Mouse (Mus musculus) heart, embryonic 15.5 days (tissue): Measurements from ENCODE around the gene Atp8a2. TPM values are rescaled to one million over a fixed set of nuclear protein-coding genes. Genes with fewer than 3 reads are reported as not detected.
A peak's percentile ranks its signal among the peaks of the same experiment; 100 is the strongest.

ENCODE experiments used
- ATAC-seq: fragments of 200-750 bp; cut with Nextera tagmentation; replicated peaks from 2 replicates; pipeline ENCODE4 v1.8.0; 2017; ENCODE audit warnings: low read depth, moderate TSS enrichment; ENCODE audit not compliant: insufficient number of reproducible peaks, insufficient read depth, low FRiP score
- H3K27ac ChIP-seq: fragments of 300-500 bp; sonication (generic); 2 replicates; pipeline ENCODE4 v1.5.1; 2015; ENCODE audit warnings: mild to moderate bottlenecking, inconsistent platforms
- H3K27me3 ChIP-seq: fragments of 300-500 bp; sonication (generic); 2 replicates; pipeline ENCODE4 v1.6.1; 2015; ENCODE audit warnings: inconsistent platforms
- H3K36me3 ChIP-seq: fragments of 300-500 bp; sonication (generic); 2 replicates; pipeline ENCODE4 v1.6.1; 2015; ENCODE audit warnings: mild to moderate bottlenecking, inconsistent platforms
- H3K4me1 ChIP-seq: fragments of 300-500 bp; sonication (generic); replicated peaks from 2 replicates; pipeline ENCODE4 v1.6.1; 2015; ENCODE audit warnings: inconsistent platforms
- H3K4me2 ChIP-seq: fragments of 300-500 bp; sonication (generic); 2 replicates; pipeline ENCODE4 v1.6.1; 2015; ENCODE audit warnings: inconsistent platforms, mild to moderate bottlenecking, moderate library complexity
- H3K4me3 ChIP-seq: fragments of 300-500 bp; sonication (generic); 2 replicates; pipeline ENCODE4 v1.5.1; 2015; ENCODE audit warnings: mild to moderate bottlenecking, inconsistent platforms
- H3K9ac ChIP-seq: fragments of 300-500 bp; sonication (generic); 2 replicates; pipeline ENCODE4 v1.6.1; 2015; ENCODE audit warnings: mild to moderate bottlenecking, inconsistent platforms
- H3K9me3 ChIP-seq: fragments of 300-500 bp; sonication (generic); replicated peaks from 2 replicates; pipeline ENCODE4 v1.6.1; 2016; ENCODE audit warnings: inconsistent platforms
- WGBS: fragments of 180-500 bp; shearing (Covaris S2); methylation state at CpG from one replicate; pipeline ENCODE4 v1.1.7; 2015; ENCODE audit warnings: mixed read lengths; 5-methylcytosine and 5-hydroxymethylcytosine counted together
- polyA plus RNA-seq: library from polyadenylated mRNA; unstranded; fragments of >200 nt; fragmentation: Nextera tagmentation; extraction: Ambion mirVana; gene quantifications from 2 replicates; pipeline ENCODE4 v1.2.1, GENCODE M21; 2015

The Atp8a2 gene
- polyA plus RNA-seq, 1 experiment from 2014 or later, result 6.1 TPM

- Histone ChIP-seq H3K27me3 (no peaks in the 10 kb centered on the region), H3K4me3 (no peak overlapping the region), H3K4me2 (no peak overlapping the region), H3K36me3 (no peaks in the 10 kb centered on the region), H3K9ac (no peak overlapping the region), H3K9me3 (no peaks in the 10 kb centered on the region), H3K27ac (no peak overlapping the region), H3K4me1 (no peaks in the 10 kb centered on the region)
- no peak for ATAC-seq
- 78% methylated on average over 15 of the region's 15 CpGs for WGBS
These were observed 437.7 kb downstream of the Atp8a2 start for GRCm38 (mm10) chr14:59759196-59759839.

- ATAC-seq, result no peak
- Histone ChIP-seq H3K27me3 (no peaks in the 10 kb centered on the region), H3K27ac (no peak overlapping the region), H3K9ac (no peak overlapping the region), H3K4me1 (no peaks in the 10 kb centered on the region), H3K4me2 (no peak overlapping the region), H3K4me3 (no peak overlapping the region), H3K9me3 (no peaks in the 10 kb centered on the region), H3K36me3 (no peaks in the 10 kb centered on the region)
- 83% methylated on average over 3 of the region's 3 CpGs for WGBS
These were observed 444.6 kb downstream of the Atp8a2 start for GRCm38 (mm10) chr14:59752401-59752800.

GRCm38 (mm10) chr14:59750005-59750404, 447.0 kb downstream of the Atp8a2 start:
- Histone ChIP-seq H3K9me3 (no peaks in the 10 kb centered on the region), H3K4me1 (no peaks in the 10 kb centered on the region), H3K9ac (no peak overlapping the region), H3K4me2 (no peak overlapping the region), H3K27ac (no peak overlapping the region), H3K36me3 (no peaks in the 10 kb centered on the region), H3K27me3 (no peaks in the 10 kb centered on the region), H3K4me3 (no peak overlapping the region)
- WGBS, result 86% methylated on average over 6 of the region's 6 CpGs
- ATAC-seq, result no peak

- no peaks in the 10 kb centered on the region for H3K36me3 ChIP-seq
- H3K27me3 ChIP-seq, result no peaks in the 10 kb centered on the region
- 47% methylated on average over 4 of the region's 4 CpGs for WGBS
- H3K4me2 ChIP-seq, result no peak overlapping the region
- no peaks in the 10 kb centered on the region for H3K9me3 ChIP-seq
- ATAC-seq, result no peak
- H3K4me1 ChIP-seq, result no peaks in the 10 kb centered on the region
- H3K9ac ChIP-seq, result no peak overlapping the region
- H3K4me3 ChIP-seq, result no peak overlapping the region
- no peak overlapping the region for H3K27ac ChIP-seq
These were observed 451.3 kb downstream of the Atp8a2 start for GRCm38 (mm10) chr14:59745676-59746075.

GRCm38 (mm10) chr14:59741752-59742151, 455.2 kb downstream of the Atp8a2 start:
- no peak overlapping the region for H3K4me3 ChIP-seq
- no peak overlapping the region for H3K4me2 ChIP-seq
- H3K27ac ChIP-seq, result no peak overlapping the region
- H3K4me1 ChIP-seq, result peaks cover 8% of the 10 kb centered on the region; the same call in 1 of the 2 replicates
- no peak overlapping the region for H3K9ac ChIP-seq
- no peaks in the 10 kb centered on the region for H3K27me3 ChIP-seq
- ATAC-seq, result no peak
- no peaks in the 10 kb centered on the region for H3K36me3 ChIP-seq
- no peaks in the 10 kb centered on the region for H3K9me3 ChIP-seq
- 80% methylated on average over 5 of the region's 5 CpGs for WGBS

- ATAC-seq, result 0 out of 2 replicates have a peak, but pooled peaks have one; percentile 10
- H3K4me1 ChIP-seq, result peaks cover 8% of the 10 kb centered on the region; the same call in 1 of the 2 replicates
- no peaks in the 10 kb centered on the region for H3K9me3 ChIP-seq
- H3K4me3 ChIP-seq, result no peak overlapping the region
- H3K4me2 ChIP-seq, result no peak overlapping the region
- no peaks in the 10 kb centered on the region for H3K36me3 ChIP-seq
- H3K27me3 ChIP-seq, result no peaks in the 10 kb centered on the region
- no peak overlapping the region for H3K9ac ChIP-seq
- WGBS, result 37% methylated on average over 6 of the region's 6 CpGs
- 0 out of 2 replicates have a peak overlapping the region, but pooled peaks have one; percentile 16 for H3K27ac ChIP-seq
These were observed 457.5 kb downstream of the Atp8a2 start for GRCm38 (mm10) chr14:59739446-59739845.

- Histone ChIP-seq H3K27ac (no peak overlapping the region), H3K9ac (no peak overlapping the region), H3K4me3 (no peak overlapping the region), H3K27me3 (no peaks in the 10 kb centered on the region), H3K36me3 (no peaks in the 10 kb centered on the region), H3K4me2 (no peak overlapping the region), H3K4me1 (peaks cover 8% of the 10 kb centered on the region; the same call in 1 of the 2 replicates), H3K9me3 (no peaks in the 10 kb centered on the region)
- ATAC-seq, result no peak
- 82% methylated on average over 8 of the region's 8 CpGs for WGBS
These were observed 459.2 kb downstream of the Atp8a2 start for GRCm38 (mm10) chr14:59737734-59738294.

- no peak for ATAC-seq
- no peak overlapping the region for H3K4me2 ChIP-seq
- no peak overlapping the region for H3K4me3 ChIP-seq
- no peaks in the 10 kb centered on the region for H3K36me3 ChIP-seq
- peaks cover 8% of the 10 kb centered on the region; the same call in 1 of the 2 replicates for H3K4me1 ChIP-seq
- 76% methylated on average over 9 of the region's 9 CpGs for WGBS
- no peaks in the 10 kb centered on the region; the same call in 1 of the 2 replicates for H3K27me3 ChIP-seq
- H3K9ac ChIP-seq, result no peak overlapping the region
- H3K27ac ChIP-seq, result no peak overlapping the region
- H3K9me3 ChIP-seq, result no peaks in the 10 kb centered on the region
These were observed 459.9 kb downstream of the Atp8a2 start for GRCm38 (mm10) chr14:59736861-59737700.

- H3K9me3 ChIP-seq, result no peaks in the 10 kb centered on the region
- no peaks in the 10 kb centered on the region for H3K36me3 ChIP-seq
- no peak overlapping the region for H3K4me3 ChIP-seq
- ATAC-seq, result no peak
- H3K4me2 ChIP-seq, result no peak overlapping the region
- H3K27me3 ChIP-seq, result no peaks in the 10 kb centered on the region; the same call in 1 of the 2 replicates
- no peak overlapping the region for H3K9ac ChIP-seq
- H3K4me1 ChIP-seq, result no peaks in the 10 kb centered on the region
- H3K27ac ChIP-seq, result no peak overlapping the region
- 66% methylated on average over 3 of the region's 3 CpGs for whole genome bisulfite sequencing
These were observed 467.0 kb downstream of the Atp8a2 start for GRCm38 (mm10) chr14:59730043-59730390.

- H3K4me3 ChIP-seq, result no peak overlapping the region
- no peaks in the 10 kb centered on the region for H3K36me3 ChIP-seq
- H3K27ac ChIP-seq, result no peak overlapping the region
- no peak overlapping the region for H3K4me2 ChIP-seq
- 55% methylated on average over 3 of the region's 3 CpGs for WGBS
- no peaks in the 10 kb centered on the region; the same call in 1 of the 2 replicates for H3K27me3 ChIP-seq
- no peak overlapping the region for H3K9ac ChIP-seq
- ATAC-seq, result no peak
- no peaks in the 10 kb centered on the region for H3K4me1 ChIP-seq
- no peaks in the 10 kb centered on the region for H3K9me3 ChIP-seq
These were observed 467.5 kb downstream of the Atp8a2 start for GRCm38 (mm10) chr14:59729298-59730042.

GRCm38 (mm10) chr14:59727016-59727415, 470.0 kb downstream of the Atp8a2 start:
- WGBS, result 47% methylated on average over 4 of the region's 4 CpGs
- no peak overlapping the region for H3K4me3 ChIP-seq
- no peak overlapping the region for H3K9ac ChIP-seq
- no peaks in the 10 kb centered on the region for H3K4me1 ChIP-seq
- no peak overlapping the region for H3K4me2 ChIP-seq
- no peak for ATAC-seq
- no peaks in the 10 kb centered on the region for H3K9me3 ChIP-seq
- H3K27ac ChIP-seq, result no peak overlapping the region
- H3K36me3 ChIP-seq, result no peaks in the 10 kb centered on the region
- no peaks in the 10 kb centered on the region for H3K27me3 ChIP-seq
